Mouse (Mus musculus) stomach, embryonic 14.5 days (tissue): ENCODE measurements around the gene Pdcd1lg2. TPM values are rescaled to one million over a fixed set of nuclear protein-coding genes. Genes with fewer than 3 reads are reported as not detected.

Source experiments
- ATAC-seq: fragments of 200-750 bp; cut with Nextera tagmentation; 2 replicates; pipeline ENCODE4 v1.8.0; 2017; ENCODE audit warnings: low read depth, moderate TSS enrichment; ENCODE audit not compliant: insufficient number of reproducible peaks, insufficient read depth, low FRiP score
- H3K27ac ChIP-seq: fragments of 300-500 bp; sonication (generic); 2 replicates; pipeline ENCODE4 v1.5.1; 2014; ENCODE audit warnings: mild to moderate bottlenecking, low read length, moderate library complexity, mixed read lengths
- H3K27me3 ChIP-seq: fragments of 300-500 bp; sonication (generic); 2 replicates; pipeline ENCODE4 v1.6.1; 2014; ENCODE audit warnings: low read length, control low read depth, mixed read lengths; ENCODE audit not compliant: control insufficient read depth, insufficient read depth
- H3K36me3 ChIP-seq: fragments of 300-500 bp; sonication (generic); 2 replicates; pipeline ENCODE4 v1.6.1; 2014; ENCODE audit warnings: mild to moderate bottlenecking, control low read depth, low read length, moderate library complexity, mixed read lengths; ENCODE audit not compliant: control insufficient read depth, insufficient read depth
- H3K4me1 ChIP-seq: fragments of 300-500 bp; sonication (generic); 2 replicates; pipeline ENCODE4 v1.6.1; 2014; ENCODE audit warnings: low read length, control low read depth, mixed read lengths; ENCODE audit not compliant: control insufficient read depth, insufficient read depth
- H3K4me2 ChIP-seq: fragments of 300-500 bp; sonication (generic); replicated peaks from 2 replicates; pipeline ENCODE4 v1.6.1; 2014; ENCODE audit warnings: low read depth, low read length, control low read depth
- H3K4me3 ChIP-seq: fragments of 300-500 bp; sonication (generic); 2 replicates; pipeline ENCODE4 v1.5.1; 2014; ENCODE audit warnings: low read depth, low read length, control low read depth
- H3K9ac ChIP-seq: fragments of 300-500 bp; sonication (generic); replicated peaks from 2 replicates; pipeline ENCODE4 v1.6.1; 2014; ENCODE audit warnings: low read depth, mild to moderate bottlenecking, control low read depth, low read length, moderate library complexity, mixed read lengths
- H3K9me3 ChIP-seq: fragments of 300-500 bp; sonication (generic); 2 replicates; pipeline ENCODE4 v1.6.1; 2016; ENCODE audit warnings: low read depth, low read length, control low read depth; ENCODE audit not compliant: control insufficient read depth
- WGBS: fragments of 180-500 bp; shearing (Covaris S2); extraction: QIAGEN DNeasy Blood & Tissue Kit; methylation state at CpG from one replicate; pipeline ENCODE4 v1.1.7; 2014; 5-methylcytosine and 5-hydroxymethylcytosine counted together
- polyA plus RNA-seq: library from polyadenylated mRNA; unstranded; fragments of >200 nt; fragmentation: Nextera tagmentation; extraction: Ambion mirVana; gene quantifications from 2 replicates; pipeline ENCODE4 v1.2.1, GENCODE M21; 2014

The Pdcd1lg2 gene
- polyA plus RNA-seq, 1 experiment from 2014 or later = not detected

DNA sequence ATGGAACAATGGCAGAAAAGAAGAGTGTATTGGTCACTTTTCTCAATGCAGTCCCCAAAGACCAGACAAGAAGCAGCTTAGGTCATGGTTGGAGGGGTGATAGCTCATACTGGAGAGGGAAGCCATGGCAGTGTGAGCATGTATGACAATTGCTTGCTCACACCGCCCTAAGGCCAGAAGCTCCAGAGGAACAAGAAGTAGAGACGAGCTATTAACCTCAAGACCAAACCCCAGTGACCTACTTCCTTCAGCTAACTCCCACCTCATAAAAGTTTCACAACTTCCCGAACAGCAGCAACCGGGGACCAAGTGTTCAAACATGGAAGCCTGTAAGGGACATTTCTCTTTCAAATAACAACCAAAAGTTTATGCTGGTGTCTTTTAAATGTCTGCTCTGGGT, 51.7 kb downstream of the Pdcd1lg2 start:
- H3K27me3 ChIP-seq = no peaks in the 10 kb centered on the region
- no peak overlapping the region for H3K27ac ChIP-seq
- H3K36me3 ChIP-seq = no peaks in the 10 kb centered on the region
- no peaks in the 10 kb centered on the region for H3K4me1 ChIP-seq
- no peaks in the 10 kb centered on the region for H3K9me3 ChIP-seq
- no peak overlapping the region for H3K9ac ChIP-seq
- no peak overlapping the region for H3K4me3 ChIP-seq
- no peak for ATAC-seq
- 85% methylated on average over 4 of the region's 4 CpGs for WGBS
- no peak overlapping the region for H3K4me2 ChIP-seq

DNA sequence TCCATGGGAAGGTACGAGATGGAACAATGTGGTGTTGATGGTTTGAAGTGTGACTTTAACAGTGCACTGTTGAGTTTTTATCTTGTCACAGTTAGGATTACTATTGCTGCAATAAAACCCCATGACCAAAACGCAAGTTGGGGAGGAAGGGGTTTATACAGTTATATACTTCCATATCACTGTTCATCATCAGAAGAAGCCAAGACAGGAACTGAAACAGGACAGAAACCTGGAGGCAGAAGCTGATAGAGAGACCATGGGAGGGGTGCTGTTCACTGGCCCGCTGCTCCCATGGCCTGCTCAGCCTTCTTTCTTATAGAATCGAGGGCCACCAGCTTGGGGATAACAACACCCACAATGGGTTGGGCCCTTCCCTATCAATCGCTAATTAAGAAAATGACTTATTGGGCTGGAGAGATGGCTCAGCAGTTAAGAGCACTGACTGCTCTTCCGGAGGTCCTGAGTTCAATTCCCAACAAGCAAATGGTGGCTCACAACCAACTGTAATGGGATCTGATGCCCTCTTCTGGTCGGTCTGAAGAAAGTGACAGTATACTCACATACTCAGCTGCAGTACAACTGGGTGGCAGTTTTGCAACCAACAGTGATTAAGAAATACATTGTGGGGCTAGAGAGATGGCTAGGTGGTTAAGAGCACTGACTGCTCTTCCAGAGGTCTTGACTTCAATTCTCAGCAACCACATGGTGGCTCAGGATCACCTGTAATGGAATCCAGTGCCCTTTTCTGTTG, 53.1 kb downstream of the Pdcd1lg2 start:
- Histone ChIP-seq H3K27ac (no peak overlapping the region), H3K4me3 (no peak overlapping the region), H3K4me1 (0 out of 2 replicates have a peak, but pooled peaks cover 1% of the 10 kb centered on the region), H3K36me3 (no peaks in the 10 kb centered on the region), H3K9me3 (no peaks in the 10 kb centered on the region), H3K4me2 (no peak overlapping the region), H3K27me3 (no peaks in the 10 kb centered on the region), H3K9ac (no peak overlapping the region)
- WGBS = 91% methylated on average over 7 of the region's 7 CpGs
- no peak for ATAC-seq

DNA sequence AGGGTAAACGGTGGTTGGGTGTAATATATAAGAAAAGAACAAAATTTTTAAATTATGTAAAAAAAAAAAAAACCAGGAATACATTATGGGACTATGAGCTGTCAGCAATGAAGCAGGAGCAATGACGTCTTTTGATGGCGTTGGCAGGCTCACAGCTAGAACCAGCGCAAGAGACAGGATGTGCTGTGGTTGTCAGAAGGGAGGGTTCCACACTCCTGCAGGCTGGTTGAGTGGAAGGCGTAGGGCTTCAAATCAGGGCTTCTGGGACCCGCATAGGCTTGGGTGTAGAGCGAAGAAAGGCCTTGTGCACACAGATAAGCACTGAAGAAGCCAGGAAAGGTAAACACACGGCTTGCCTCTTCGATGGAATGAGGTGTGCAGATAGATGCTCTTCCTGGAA, 56.1 kb downstream of the Pdcd1lg2 start:
- H3K36me3 ChIP-seq = no peaks in the 10 kb centered on the region
- 79% methylated on average over 9 of the region's 9 CpGs for WGBS
- H3K9ac ChIP-seq = no peak overlapping the region
- H3K4me2 ChIP-seq = no peak overlapping the region
- no peaks in the 10 kb centered on the region for H3K9me3 ChIP-seq
- ATAC-seq = no peak
- H3K27ac ChIP-seq = no peak overlapping the region
- H3K4me3 ChIP-seq = no peak overlapping the region
- H3K27me3 ChIP-seq = no peaks in the 10 kb centered on the region
- H3K4me1 ChIP-seq = peaks cover 20% of the 10 kb centered on the region; the same call in 1 of the 2 replicates

DNA sequence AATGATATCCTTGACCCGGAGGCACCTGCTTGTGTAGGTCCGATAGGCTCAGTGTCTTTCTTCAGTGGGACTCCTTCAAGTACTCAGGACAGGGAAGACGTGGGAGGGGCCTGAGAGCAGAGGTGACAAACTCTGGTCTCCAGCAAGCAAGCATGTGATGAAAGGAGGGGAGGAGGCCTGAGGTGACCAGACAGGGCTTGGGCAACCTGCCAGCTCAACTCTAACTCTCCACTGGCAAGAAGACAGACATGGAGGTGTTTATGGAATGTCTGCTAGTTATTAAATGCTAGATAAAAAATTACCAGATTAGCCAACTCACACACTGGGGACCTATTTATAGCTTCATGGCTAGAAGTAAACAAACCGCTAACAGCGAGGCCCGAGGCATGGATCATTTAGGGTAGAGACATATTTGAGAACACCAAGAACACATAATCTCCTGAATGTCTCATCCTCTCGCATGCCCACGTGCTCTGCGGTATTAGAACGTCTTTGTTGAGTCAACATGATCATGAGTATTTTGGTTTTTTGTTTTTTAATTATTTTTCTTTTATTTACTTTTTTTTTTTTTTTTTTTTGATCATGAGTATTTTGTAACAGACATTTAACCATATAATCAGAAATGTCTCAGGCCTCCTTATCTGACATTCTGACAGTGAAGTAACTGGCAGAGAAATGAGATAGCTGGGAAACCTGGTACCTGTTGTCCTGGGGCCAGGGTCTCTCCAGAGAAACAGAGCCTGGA, 58.4 kb downstream of the Pdcd1lg2 start:
- H3K27ac ChIP-seq = no peak overlapping the region
- no peaks in the 10 kb centered on the region for H3K27me3 ChIP-seq
- no peak overlapping the region for H3K9ac ChIP-seq
- H3K4me2 ChIP-seq = no peak overlapping the region
- WGBS = 58% methylated on average over 10 of the region's 10 CpGs
- H3K36me3 ChIP-seq = no peaks in the 10 kb centered on the region
- H3K4me1 ChIP-seq = peaks cover 20% of the 10 kb centered on the region; the same call in 1 of the 2 replicates
- no peak for ATAC-seq
- no peaks in the 10 kb centered on the region for H3K9me3 ChIP-seq
- H3K4me3 ChIP-seq = no peak overlapping the region

DNA sequence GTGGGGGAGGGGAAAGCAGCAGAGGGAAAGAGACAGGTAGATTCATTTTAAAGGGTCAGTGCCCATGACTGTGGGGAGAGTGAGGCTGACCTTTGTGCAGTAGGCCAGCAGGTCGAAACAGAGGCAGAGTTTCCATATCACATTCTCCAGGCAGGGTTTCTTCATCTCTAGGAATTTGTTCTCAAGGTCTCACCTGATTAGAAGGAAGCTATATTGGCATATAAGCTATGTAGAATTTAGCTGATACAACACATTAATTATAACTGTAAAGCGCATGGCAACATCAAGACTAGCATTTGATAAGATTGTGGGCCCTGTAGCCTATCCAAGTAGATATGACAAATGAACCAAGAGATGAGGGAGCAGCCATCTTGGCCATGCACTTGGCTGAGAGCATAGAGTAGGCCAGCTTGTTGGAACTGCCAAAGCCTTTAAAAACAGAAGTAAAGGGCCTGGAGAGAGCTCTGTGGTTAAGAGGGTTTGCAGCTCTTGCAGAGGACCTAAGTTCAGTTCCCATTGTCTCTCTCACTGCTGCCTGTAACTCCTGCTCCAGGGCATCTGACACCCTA, 59.1 kb downstream of the Pdcd1lg2 start:
- no peak overlapping the region for H3K27ac ChIP-seq
- H3K4me1 ChIP-seq = peaks cover 20% of the 10 kb centered on the region; the same call in 1 of the 2 replicates
- no peaks in the 10 kb centered on the region for H3K9me3 ChIP-seq
- ATAC-seq = no peak
- no peak overlapping the region for H3K4me3 ChIP-seq
- no peak overlapping the region for H3K4me2 ChIP-seq
- no peaks in the 10 kb centered on the region for H3K27me3 ChIP-seq
- H3K36me3 ChIP-seq = no peaks in the 10 kb centered on the region
- WGBS = 76% methylated on average over 2 of the region's 2 CpGs
- no peak overlapping the region for H3K9ac ChIP-seq

DNA sequence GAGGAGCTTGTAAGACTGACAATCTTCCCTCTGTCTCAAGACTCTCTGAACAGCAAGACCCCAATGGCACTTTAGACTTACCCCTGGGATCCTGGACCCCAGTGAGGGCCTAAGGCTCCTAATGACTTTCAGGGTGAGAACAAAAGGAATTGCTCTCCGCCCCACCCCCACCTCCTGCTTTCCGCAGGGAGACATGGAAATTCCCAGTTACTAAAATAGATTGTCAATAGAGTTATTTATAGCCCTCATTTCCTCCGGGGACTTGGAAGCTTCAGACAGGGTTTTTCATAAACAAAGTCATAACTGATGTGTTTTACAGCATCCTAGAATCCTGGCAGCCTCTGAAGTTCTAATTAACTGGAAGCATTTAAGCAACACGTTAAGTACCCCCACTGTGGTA, 59.9 kb downstream of the Pdcd1lg2 start:
- H3K27me3 ChIP-seq = no peaks in the 10 kb centered on the region
- H3K4me3 ChIP-seq = no peak overlapping the region
- H3K36me3 ChIP-seq = no peaks in the 10 kb centered on the region
- H3K27ac ChIP-seq = no peak overlapping the region
- ATAC-seq = no peak
- no peak overlapping the region for H3K9ac ChIP-seq
- no peaks in the 10 kb centered on the region for H3K9me3 ChIP-seq
- peaks cover 20% of the 10 kb centered on the region; the same call in 1 of the 2 replicates for H3K4me1 ChIP-seq
- no peak overlapping the region for H3K4me2 ChIP-seq
- WGBS = 17% methylated on average over 4 of the region's 4 CpGs

DNA sequence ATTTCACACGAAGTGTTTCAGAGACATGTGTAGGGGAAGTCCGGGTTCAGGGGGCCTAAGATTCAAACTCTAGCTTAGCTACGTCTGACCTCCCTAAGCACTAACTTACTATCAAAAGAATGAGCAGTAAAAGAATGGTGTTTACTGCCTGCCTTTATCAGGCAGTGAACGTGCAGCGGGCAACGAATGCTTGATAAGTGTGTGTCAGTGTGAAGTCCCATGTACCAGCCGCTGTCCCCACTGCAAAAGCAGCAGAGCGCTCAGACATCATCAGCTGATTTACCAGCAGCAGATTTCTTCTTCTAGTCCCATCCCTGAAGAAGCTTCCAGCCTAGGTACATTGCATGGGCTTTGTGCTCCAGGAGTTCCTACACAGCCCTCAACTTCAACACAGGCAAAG, 61.7 kb downstream of the Pdcd1lg2 start:
- H3K4me2 ChIP-seq = no peak overlapping the region
- H3K27me3 ChIP-seq = no peaks in the 10 kb centered on the region
- no peak for ATAC-seq
- no peaks in the 10 kb centered on the region for H3K36me3 ChIP-seq
- H3K9ac ChIP-seq = no peak overlapping the region
- H3K4me3 ChIP-seq = no peak overlapping the region
- 74% methylated on average over 8 of the region's 8 CpGs for WGBS
- H3K27ac ChIP-seq = no peak overlapping the region
- H3K4me1 ChIP-seq = peaks cover 20% of the 10 kb centered on the region; the same call in 1 of the 2 replicates
- no peaks in the 10 kb centered on the region for H3K9me3 ChIP-seq

DNA sequence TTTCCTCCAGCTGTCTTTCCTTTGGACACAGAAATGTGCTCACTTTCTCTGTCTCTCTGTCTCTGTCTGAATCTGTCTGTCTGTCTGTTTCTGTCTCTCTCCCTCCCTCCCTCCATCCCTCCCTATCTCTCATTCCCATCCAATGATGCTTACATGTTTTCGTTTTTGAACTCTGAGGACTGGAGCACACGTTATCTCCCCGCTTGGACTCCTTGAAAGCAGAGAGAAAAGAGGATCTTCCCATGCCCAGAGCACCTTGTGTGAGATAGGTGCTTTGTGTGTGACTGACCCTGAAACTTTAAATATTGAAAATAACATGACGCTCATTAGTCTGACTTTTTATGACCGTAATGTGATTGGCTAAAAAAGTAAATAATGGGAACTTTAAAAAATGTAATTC, 62.2 kb downstream of the Pdcd1lg2 start:
- H3K27ac ChIP-seq = no peak overlapping the region
- no peaks in the 10 kb centered on the region for H3K27me3 ChIP-seq
- H3K36me3 ChIP-seq = no peaks in the 10 kb centered on the region
- H3K9me3 ChIP-seq = no peaks in the 10 kb centered on the region
- no peak for ATAC-seq
- H3K9ac ChIP-seq = no peak overlapping the region
- H3K4me2 ChIP-seq = no peak overlapping the region
- H3K4me3 ChIP-seq = no peak overlapping the region
- peaks cover 20% of the 10 kb centered on the region; the same call in 1 of the 2 replicates for H3K4me1 ChIP-seq
- WGBS = 84% methylated on average over 5 of the region's 5 CpGs
